Mouse (Mus musculus): ENCODE data around the gene Fibcd1. TPM values are rescaled to one million over a fixed set of nuclear protein-coding genes. Genes with fewer than 3 reads are reported as not detected.

Gene Fibcd1
- polyA plus RNA-seq, 1 experiment: 1.1 TPM

DNA sequence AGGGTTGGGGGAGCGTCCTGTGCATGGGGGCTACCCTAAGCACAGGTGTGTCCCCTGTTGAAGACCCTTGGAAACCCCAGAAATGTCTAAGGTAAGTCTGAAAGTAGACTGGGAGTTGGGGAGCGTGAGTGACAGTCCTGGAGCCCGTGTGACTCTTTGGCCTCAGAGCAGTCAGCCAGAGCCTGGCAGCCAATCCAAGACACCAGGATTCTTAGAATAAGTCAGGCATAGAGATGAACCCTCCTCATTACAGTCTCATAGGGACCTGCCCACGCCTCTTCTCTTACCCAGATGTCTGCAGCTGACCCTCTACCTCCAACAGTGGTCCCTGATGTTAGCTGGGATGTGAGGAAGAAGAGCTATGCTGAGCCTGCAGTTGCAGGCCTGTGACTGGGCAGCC is 19.5 kb upstream of the Fibcd1 start:
- no peaks in the 10 kb centered on the region for H3K36me3 ChIP-seq (ENCODE audit: control insufficient read depth, insufficient read depth)
- H3K79me2 ChIP-seq (ENCODE audit: control insufficient read depth, insufficient read depth): no peaks in the 10 kb centered on the region
- TF ChIP-seq CTCF (IDR thresholded peaks at IDR 0.05; ENCODE audit: control insufficient read depth, insufficient read depth, insufficient read length) (no peak), MYOG (IDR thresholded peaks at IDR 0.05; ENCODE audit: control insufficient read depth, extremely low read depth, insufficient read length) (no peak), CEBPB (IDR thresholded peaks at IDR 0.05; ENCODE audit: low read depth) (no peak)
- H3K79me3 ChIP-seq (ENCODE audit: low read depth): no peaks in the 10 kb centered on the region
- H3ac ChIP-seq (ENCODE audit: control insufficient read depth, insufficient read length, low read depth): no peak overlapping the region
- H3K4me3 ChIP-seq (ENCODE audit: insufficient read depth, poor library complexity, severe bottlenecking): no peak overlapping the region
- peaks cover 4% of the 10 kb centered on the region for H3K27me3 ChIP-seq (ENCODE audit: control insufficient read depth, insufficient read depth, insufficient read length)

DNA sequence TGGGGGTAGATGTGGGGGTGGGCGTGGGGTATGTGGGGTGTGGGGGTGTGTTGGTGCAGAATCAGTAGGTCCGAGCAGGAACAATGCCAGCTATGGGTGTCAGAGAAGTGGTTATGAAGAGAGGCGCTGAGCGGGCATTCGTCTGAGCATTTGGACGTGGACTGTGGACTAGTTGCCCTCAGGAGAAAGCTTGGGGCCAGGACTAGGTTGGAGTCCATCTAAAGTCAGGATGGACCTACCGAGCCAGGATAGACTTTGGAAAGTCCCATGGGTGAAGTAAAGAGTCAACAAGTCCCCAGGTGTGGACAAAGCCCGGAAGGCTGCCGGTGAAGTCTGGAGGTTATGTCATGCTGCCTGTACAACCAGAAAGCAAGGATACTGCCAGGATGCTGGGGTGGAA is 19.1 kb upstream of the Fibcd1 start:
- no peak for TF ChIP-seq MYOG (IDR thresholded peaks at IDR 0.05; ENCODE audit: control insufficient read depth, extremely low read depth, insufficient read length)
- TF ChIP-seq MYOD1 (IDR thresholded peaks at IDR 0.05; ENCODE audit: control insufficient read depth, insufficient read length, low read depth): no peak
- TF ChIP-seq CEBPB (IDR thresholded peaks at IDR 0.05; ENCODE audit: low read depth): no peak
- TF ChIP-seq CTCF (IDR thresholded peaks at IDR 0.05; ENCODE audit: control insufficient read depth, insufficient read depth, insufficient read length): no peak
- TF ChIP-seq USF1 (IDR thresholded peaks at IDR 0.05; ENCODE audit: low read depth): no peak
- no peak for TF ChIP-seq FOSL1 (IDR thresholded peaks at IDR 0.05; ENCODE audit: insufficient read depth, low read length, poor library complexity, severe bottlenecking)
- no peak for TF ChIP-seq MAX (IDR thresholded peaks at IDR 0.05)
- Histone ChIP-seq H3K79me2 (ENCODE audit: control insufficient read depth, insufficient read depth) (no peaks in the 10 kb centered on the region), H3K36me3 (ENCODE audit: control insufficient read depth, insufficient read depth) (no peaks in the 10 kb centered on the region), H3K4me3 (ENCODE audit: insufficient read depth, poor library complexity, severe bottlenecking) (no peak overlapping the region), H3K27me3 (ENCODE audit: control insufficient read depth, insufficient read depth, insufficient read length) (peaks cover 8% of the 10 kb centered on the region), H3K79me3 (ENCODE audit: low read depth) (no peaks in the 10 kb centered on the region), H3ac (ENCODE audit: control insufficient read depth, insufficient read length, low read depth) (no peak overlapping the region)

DNA sequence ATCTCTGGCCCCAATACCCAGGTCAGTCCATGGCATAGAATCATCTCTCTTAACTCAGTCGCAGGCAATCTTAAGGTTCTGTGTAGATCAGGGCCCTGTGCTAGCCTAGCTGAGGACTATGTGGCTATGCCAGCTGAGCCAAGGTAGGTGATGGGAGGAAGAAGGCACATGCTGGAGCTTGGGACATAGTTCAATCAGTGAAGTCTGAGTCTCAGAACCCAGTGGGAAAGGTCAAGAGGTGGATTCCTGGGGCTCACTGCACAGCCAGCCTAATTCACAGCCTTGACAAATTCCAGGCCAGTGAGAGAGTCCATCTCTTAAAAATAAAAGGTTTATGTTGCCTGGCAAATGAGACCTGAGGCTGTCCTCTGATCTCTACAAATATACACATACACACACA is 18.0 kb upstream of the Fibcd1 start:
- Histone ChIP-seq H3K4me3 (ENCODE audit: insufficient read depth, poor library complexity, severe bottlenecking) (no peak overlapping the region), H3K79me2 (ENCODE audit: control insufficient read depth, insufficient read depth) (no peaks in the 10 kb centered on the region), H3K27me3 (ENCODE audit: control insufficient read depth, insufficient read depth, insufficient read length) (peaks cover 15% of the 10 kb centered on the region), H3K79me3 (ENCODE audit: low read depth) (no peaks in the 10 kb centered on the region), H3ac (ENCODE audit: control insufficient read depth, insufficient read length, low read depth) (no peak overlapping the region), H3K36me3 (ENCODE audit: control insufficient read depth, insufficient read depth) (no peaks in the 10 kb centered on the region)
- TF ChIP-seq MAX (IDR thresholded peaks at IDR 0.05) (no peak), MYOD1 (IDR thresholded peaks at IDR 0.05; ENCODE audit: control insufficient read depth, insufficient read length, low read depth) (no peak), MYOG (IDR thresholded peaks at IDR 0.05; ENCODE audit: control insufficient read depth, extremely low read depth, insufficient read length) (no peak), CTCF (IDR thresholded peaks at IDR 0.05; ENCODE audit: control insufficient read depth, insufficient read depth, insufficient read length) (no peak), USF1 (IDR thresholded peaks at IDR 0.05; ENCODE audit: low read depth) (no peak), CEBPB (IDR thresholded peaks at IDR 0.05; ENCODE audit: low read depth) (no peak), FOSL1 (IDR thresholded peaks at IDR 0.05; ENCODE audit: insufficient read depth, low read length, poor library complexity, severe bottlenecking) (no peak)

DNA sequence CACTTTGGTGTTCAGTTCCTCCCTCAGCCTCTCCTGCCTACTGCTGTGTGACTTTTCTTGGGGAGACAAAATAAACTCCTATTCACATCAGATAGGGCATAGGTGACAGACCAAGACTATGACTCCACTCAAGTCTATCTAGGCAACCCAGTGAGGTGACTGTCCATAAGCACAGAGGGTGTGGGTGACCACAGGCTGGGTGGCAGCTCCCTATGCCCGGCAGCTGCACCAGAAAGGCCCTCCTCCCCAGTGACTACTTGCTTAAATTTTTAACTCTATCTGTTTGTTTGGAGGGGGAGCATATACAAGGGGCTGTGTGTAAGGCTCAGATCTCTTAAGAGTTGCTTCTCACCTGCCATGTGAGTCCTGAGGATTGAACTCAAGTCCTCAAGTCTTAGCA is 17.1 kb upstream of the Fibcd1 start:
- TF ChIP-seq FOSL1 (IDR thresholded peaks at IDR 0.05; ENCODE audit: insufficient read depth, low read length, poor library complexity, severe bottlenecking): no peak

DNA sequence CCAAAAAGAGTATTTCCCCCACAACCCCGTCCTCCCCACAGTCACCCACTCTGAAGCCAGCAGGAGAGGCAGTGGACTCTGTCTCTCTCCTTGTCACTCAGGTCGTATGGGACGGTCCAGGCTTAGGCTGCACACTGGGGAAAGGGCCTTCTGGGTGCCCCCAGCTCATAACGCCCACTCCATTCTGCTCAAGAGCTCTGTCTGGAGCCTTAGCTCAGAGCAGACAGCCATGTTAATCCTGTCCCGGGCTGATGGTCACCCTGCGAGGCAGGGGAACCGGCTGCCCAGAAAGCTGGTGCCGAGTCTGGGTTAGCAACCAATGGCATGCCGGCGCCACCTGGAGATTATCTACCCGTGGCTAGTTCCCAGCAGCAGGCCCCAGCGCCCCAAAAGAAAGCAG is 12.7 kb upstream of the Fibcd1 start:
- Histone ChIP-seq H3K4me3 (ENCODE audit: insufficient read depth, poor library complexity, severe bottlenecking) (no peak overlapping the region), H3K27me3 (ENCODE audit: control insufficient read depth, insufficient read depth, insufficient read length) (peaks cover 36% of the 10 kb centered on the region), H3K36me3 (ENCODE audit: control insufficient read depth, insufficient read depth) (no peaks in the 10 kb centered on the region), H3K79me3 (ENCODE audit: low read depth) (no peaks in the 10 kb centered on the region), H3K79me2 (ENCODE audit: control insufficient read depth, insufficient read depth) (no peaks in the 10 kb centered on the region), H3ac (ENCODE audit: control insufficient read depth, insufficient read length, low read depth) (no peak overlapping the region)
- TF ChIP-seq FOSL1 (IDR thresholded peaks at IDR 0.05; ENCODE audit: insufficient read depth, low read length, poor library complexity, severe bottlenecking) (no peak), MAX (IDR thresholded peaks at IDR 0.05) (no peak), MYOD1 (IDR thresholded peaks at IDR 0.05; ENCODE audit: control insufficient read depth, insufficient read length, low read depth) (no peak), USF1 (IDR thresholded peaks at IDR 0.05; ENCODE audit: low read depth) (no peak), CTCF (IDR thresholded peaks at IDR 0.05; ENCODE audit: control insufficient read depth, insufficient read depth, insufficient read length) (no peak), MYOG (IDR thresholded peaks at IDR 0.05; ENCODE audit: control insufficient read depth, extremely low read depth, insufficient read length) (no peak), CEBPB (IDR thresholded peaks at IDR 0.05; ENCODE audit: low read depth) (no peak)

More for the DNA sequence above, 17.1 kb upstream of the Fibcd1 start:
- Histone ChIP-seq H3K27me3 (ENCODE audit: control insufficient read depth, insufficient read depth, insufficient read length) (peaks cover 20% of the 10 kb centered on the region), H3K79me2 (ENCODE audit: control insufficient read depth, insufficient read depth) (no peaks in the 10 kb centered on the region), H3K36me3 (ENCODE audit: control insufficient read depth, insufficient read depth) (no peaks in the 10 kb centered on the region), H3K4me3 (ENCODE audit: insufficient read depth, poor library complexity, severe bottlenecking) (no peak overlapping the region), H3K79me3 (ENCODE audit: low read depth) (no peaks in the 10 kb centered on the region), H3ac (ENCODE audit: control insufficient read depth, insufficient read length, low read depth) (no peak overlapping the region)

DNA sequence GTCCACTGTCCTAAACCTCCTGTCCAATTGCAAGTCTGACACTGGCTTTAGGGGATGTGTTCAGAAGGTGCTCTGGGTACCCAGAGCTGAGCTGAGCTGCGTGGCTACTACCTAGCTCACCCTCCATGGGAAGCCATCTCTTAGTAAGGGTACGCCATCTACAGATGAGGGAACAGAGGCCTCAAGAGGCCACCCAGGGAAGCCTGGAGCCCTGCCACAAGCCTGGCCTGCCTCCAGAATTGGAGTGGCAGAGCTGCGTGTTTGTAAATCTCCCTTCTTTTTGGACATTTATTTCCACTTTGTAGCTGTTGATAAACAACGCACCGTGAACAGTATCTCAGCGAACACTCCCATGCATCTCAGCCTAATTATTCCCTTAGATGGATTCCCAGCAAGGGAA is 11.4 kb upstream of the Fibcd1 start:
- TF ChIP-seq MYOD1 (IDR thresholded peaks at IDR 0.05; ENCODE audit: control insufficient read depth, insufficient read length, low read depth): no peak
- TF ChIP-seq MYOG (IDR thresholded peaks at IDR 0.05; ENCODE audit: control insufficient read depth, extremely low read depth, insufficient read length): no peak
- no peak for TF ChIP-seq FOSL1 (IDR thresholded peaks at IDR 0.05; ENCODE audit: insufficient read depth, low read length, poor library complexity, severe bottlenecking)
- no peak for TF ChIP-seq CTCF (IDR thresholded peaks at IDR 0.05; ENCODE audit: control insufficient read depth, insufficient read depth, insufficient read length)
- TF ChIP-seq CEBPB (IDR thresholded peaks at IDR 0.05; ENCODE audit: low read depth): no peak
- H3K79me2 ChIP-seq (ENCODE audit: control insufficient read depth, insufficient read depth): no peaks in the 10 kb centered on the region
- no peaks in the 10 kb centered on the region for H3K36me3 ChIP-seq (ENCODE audit: control insufficient read depth, insufficient read depth)
- no peak overlapping the region for H3K4me3 ChIP-seq (ENCODE audit: insufficient read depth, poor library complexity, severe bottlenecking)
- H3K27me3 ChIP-seq (ENCODE audit: control insufficient read depth, insufficient read depth, insufficient read length): peaks cover 33% of the 10 kb centered on the region
- H3ac ChIP-seq (ENCODE audit: control insufficient read depth, insufficient read length, low read depth): no peak overlapping the region
- H3K79me3 ChIP-seq (ENCODE audit: low read depth): no peaks in the 10 kb centered on the region
